Mouse (Mus musculus): ENCODE results near the gene Slc30a2.
"Not testable (repeated sequence)": the region's sequence is repeated elsewhere in the genome, so short reads cannot be mapped to it uniquely, and the experiment has no call there.

Slc30a2 gene

DNA sequence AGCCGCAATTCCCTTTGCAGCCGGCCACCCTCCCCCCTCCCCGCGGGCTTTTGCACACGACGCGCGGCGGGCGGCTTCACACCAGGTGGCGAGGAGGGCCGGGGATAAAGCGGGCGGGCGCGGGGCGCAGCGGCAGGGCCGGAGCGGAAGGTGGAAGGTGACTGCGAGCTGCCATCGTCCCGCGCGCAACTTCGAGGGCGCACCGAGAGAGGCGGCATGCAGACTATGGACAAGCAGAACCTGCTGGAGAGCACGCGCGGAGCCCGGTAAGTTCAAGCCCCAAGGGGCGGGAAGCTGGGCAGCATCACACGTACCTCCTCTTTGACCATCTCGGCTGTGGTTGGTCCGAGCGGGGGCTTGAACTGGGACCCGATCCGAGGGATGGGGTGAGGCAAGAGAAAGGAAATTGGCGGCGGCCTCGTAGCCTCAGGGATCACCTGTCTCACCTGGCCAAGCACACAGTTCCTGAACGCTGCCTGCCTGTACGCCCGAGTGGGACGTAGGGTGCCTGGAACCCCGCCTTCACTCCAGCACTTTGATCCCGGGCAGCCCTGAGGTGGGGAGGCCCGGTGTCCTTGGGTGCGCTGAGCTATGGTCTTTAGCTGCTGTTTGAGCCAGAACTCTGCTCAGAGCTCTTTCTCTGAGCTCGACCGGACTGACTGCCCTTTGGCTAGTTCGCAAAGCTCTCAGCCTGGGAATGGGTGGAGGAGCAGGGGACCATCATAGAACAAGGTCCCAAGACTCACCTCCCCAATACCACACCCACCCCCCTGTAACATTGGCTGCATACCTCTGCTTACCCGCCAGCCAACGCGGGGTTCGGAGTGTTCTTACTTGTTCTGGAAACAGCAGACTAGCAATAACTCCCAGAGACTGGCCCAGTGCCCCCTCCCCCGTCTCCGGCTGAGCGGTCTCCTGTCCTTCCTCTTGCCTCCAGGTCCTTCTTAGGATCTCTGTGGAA is at the start of gene Slc30a2:
Gene Slc30a2 (plus strand): TSS at position 111 of the 961 bp plus-strand sequence.
- DNase-seq (ENCODE audit: extremely low spot score) = peak; percentile 47

GRCm38 (mm10) chr4:134293692-134294163 is 49.3 kb upstream of the Slc30a2 start:
- no peak for DNase-seq (ENCODE audit: extremely low spot score)

DNA sequence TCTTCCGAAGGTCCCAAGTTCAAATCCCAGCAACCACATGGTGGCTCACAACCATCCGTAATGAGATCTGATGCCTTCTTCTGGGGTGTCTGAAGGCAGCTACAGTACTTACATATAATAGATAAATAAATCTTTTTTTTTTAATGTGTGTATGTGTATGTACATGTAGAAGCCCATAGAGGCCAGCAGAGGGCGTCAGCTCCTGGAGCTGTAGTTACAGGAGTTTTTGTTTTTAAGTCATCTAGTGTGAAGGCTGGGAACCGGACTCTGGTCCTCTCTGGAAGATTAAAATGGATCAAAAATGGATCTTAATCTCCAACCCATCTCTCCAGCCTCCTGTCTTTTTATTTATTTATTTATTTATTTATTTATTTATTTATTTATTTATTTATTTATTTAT is 46.9 kb upstream of the Slc30a2 start:
- not testable (repeated sequence) for DNase-seq (ENCODE audit: extremely low spot score)

DNA sequence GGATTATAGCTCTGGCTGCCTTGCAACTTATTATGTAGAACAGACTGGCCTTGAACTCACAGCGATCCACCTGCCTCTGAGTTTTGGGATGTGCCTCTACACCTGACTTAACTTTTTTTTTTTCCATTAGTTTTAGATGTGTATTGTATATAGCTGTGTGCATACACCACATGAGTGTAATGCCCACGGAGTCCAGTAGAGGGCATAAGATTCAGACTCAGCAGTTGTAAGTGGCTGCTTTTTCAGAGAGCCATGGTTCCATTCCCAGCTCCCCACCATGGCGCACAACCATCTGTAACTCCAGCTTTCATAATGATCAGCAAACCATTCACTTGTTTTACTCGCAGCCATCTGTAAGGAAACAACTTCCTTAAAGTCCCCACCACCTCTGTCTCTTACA is 46.5 kb upstream of the Slc30a2 start:
- DNase-seq (ENCODE audit: extremely low spot score) = no peak

DNA sequence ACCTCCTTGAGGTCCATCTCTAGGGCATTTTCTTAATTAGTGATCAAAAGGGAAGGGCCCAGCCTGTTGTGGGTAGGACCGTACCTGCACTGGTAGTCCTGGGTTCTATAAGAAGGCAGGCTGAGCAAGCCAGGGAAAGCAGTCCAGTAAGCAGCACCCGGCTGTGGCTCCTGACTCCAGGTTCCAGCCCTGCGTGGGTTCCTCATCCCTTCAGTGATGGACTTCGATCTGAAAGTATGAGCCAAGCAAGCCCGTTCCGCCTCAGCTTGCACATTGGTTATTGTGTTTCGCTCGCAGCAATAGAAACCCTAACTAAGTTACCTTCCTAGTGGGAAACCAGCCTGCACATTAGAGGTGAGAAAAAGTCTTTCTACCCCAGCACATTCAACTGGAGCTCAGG is 45.6 kb upstream of the Slc30a2 start:
- DNase-seq (ENCODE audit: extremely low spot score) = no peak

GRCm38 (mm10) chr4:134298626-134299497 is 44.1 kb upstream of the Slc30a2 start:
- DNase-seq (ENCODE audit: extremely low spot score) = no peak

DNA sequence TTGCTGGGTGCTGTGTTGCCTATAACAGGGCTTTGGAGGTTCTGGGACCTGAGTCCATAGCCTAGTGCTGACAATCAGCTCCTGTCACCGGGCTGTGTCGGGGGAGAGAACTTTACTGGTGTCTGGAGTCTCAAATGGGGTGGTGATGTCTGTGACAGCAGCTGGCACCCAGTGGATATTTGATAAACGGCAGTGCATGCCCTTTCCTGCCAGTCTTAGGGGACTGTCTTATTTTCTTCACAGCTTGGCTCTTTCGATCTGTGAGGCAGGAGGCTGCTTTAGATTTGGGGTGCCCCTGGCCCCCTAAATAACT is 43.5 kb upstream of the Slc30a2 start:
- no peak for DNase-seq (ENCODE audit: extremely low spot score)

- no peak for DNase-seq (ENCODE audit: extremely low spot score)
These were observed 42.7 kb upstream of the Slc30a2 start for GRCm38 (mm10) chr4:134300316-134300715.

DNA sequence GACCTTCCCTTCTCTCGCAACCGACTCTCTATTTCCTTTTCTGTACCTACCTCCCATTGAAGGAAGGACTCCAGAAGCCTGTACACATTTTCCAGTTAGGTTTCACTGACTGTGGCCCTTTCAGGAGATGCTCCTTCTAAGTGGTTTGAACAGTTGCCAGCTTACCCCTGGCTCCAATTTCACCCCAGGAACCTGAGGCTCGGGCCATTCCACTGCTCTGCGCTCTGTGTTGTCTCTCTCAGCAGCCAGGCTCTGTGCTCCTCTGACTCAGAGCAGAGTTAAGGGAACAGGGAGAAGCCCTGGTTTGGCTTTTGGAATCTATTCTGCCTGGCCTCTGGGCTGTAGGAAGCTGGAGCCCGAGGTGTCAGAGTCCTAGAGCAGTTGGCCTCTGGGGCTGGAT is 40.9 kb upstream of the Slc30a2 start:
- no peak for DNase-seq (ENCODE audit: extremely low spot score)

- no peak for DNase-seq (ENCODE audit: extremely low spot score)
These were observed 36.0 kb upstream of the Slc30a2 start for GRCm38 (mm10) chr4:134306963-134307362.

DNA sequence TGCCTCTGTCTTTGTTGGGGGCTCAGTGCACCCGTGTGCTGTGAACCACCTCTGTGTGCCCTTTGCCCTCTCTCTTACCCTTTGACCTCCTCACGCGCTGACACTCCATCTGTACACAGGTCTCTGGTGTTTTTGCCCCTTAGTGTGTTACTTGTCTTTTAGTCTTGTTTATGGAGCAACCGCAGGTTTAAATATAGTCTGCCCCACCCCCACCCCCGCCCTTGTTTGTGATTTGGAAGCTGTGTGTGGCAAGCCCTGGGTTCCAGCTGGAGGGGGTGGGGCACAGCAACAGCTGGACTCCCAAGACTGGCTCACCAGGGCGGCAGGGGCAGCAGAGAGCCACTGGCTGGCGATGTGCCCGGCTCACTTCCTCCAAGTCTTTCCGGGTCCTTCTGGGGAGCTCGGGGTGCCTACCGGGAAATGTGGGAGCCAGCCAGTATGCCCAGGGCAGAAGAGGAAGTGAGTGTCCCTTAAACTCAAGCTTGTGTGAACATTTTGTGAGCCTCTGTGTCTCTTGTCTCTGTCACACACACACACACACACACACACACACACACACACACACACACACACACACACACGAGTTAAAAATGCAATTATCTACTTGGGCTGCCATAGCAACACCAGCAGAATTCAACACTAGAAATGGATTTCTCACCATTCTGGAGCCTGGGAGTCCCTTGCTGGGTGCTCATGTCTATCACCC is 35.5 kb upstream of the Slc30a2 start:
- peak; percentile 56 for DNase-seq (ENCODE audit: extremely low spot score)

GRCm38 (mm10) chr4:134310106-134310505 is 32.9 kb upstream of the Slc30a2 start:
- no peak for DNase-seq (ENCODE audit: extremely low spot score)

DNA sequence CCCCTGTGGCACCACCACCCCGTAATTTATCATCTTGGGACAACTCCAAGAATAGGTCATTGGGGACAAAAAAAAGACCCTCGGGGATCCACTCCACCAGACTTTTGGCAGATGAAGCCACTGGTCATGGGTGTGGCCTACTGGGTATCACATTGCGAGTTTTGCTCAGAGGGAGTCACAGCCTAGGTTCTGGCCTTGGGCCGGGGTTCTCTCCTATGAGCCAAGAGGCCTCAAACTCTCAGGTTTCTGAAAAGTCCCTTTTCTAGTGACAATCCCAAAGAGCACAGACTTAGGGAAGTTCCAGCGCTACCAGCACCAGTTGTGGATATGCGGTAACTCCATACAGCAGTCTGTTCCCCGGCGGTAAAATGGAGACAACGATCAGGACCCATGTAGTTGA is 32.3 kb upstream of the Slc30a2 start:
- DNase-seq (ENCODE audit: extremely low spot score) = no peak

DNA sequence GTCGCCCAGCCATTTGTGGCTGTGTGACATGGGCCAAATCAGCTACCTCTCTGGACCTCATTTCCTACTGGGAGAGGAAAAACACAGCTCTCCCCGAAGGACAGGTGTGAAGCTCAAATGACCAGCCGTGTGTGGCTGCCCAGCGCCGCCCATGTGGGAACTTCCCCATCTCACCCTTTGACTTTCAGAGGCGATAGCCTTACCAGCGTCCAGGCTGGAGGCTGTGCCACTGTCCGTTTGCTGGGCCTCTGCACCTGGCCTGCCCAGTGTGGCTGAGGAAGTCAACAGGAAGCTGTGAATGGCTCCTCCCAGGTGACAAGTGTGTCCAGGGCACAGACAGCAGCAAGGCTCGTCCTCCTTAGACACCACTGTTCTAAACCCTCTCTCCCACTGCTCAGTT is 31.2 kb upstream of the Slc30a2 start:
- no peak for DNase-seq (ENCODE audit: extremely low spot score)

- no peak for DNase-seq (ENCODE audit: extremely low spot score)
These were observed 30.6 kb upstream of the Slc30a2 start for GRCm38 (mm10) chr4:134312341-134312740.

DNA sequence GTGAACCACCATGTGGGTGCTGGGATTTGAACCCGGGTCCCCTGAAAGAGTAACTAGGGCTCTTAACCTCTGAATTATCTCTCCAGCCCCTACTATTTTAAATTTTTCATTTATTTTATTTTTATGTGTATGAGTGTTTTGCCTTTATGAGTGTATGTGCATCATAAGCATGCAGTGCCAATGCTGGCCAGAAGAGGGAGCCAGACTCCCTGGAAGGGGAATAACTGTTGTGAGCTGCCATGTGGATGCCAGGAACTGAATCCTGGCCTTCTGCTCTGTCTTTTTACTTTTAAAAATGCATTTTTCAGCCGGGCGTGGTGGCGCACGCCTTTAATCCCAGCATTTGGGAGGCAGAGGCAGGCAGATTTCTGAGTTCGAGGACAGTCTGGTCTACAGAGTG is 30.1 kb upstream of the Slc30a2 start:
- DNase-seq (ENCODE audit: extremely low spot score) = no peak

DNA sequence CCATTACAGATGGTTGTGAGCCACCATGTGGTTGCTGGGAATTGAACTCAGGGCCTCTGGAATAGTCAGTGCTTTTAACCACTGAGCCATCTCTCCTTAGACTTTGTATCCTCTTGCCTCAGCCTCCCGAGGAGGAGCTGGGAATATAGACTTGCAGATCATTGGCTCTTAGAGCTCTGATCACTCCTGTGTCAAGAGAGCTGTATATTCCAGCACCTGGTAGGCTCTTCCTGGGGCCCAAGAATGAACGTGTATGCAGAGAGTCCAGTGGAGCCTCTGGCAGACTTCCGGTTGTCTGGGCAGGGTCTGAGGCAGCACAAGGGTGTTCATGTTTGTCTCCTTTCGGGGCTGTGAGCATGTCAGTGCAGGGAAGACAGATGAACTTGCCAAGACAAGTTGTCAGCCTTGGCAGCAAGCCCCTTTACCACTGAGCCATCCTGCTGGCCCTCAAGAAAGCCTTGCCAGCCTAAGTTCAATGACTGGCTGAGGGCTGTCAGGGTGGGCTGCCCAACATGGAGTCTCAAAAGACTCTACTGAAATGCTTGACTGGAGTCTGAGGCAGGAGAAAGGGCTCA is 28.8 kb upstream of the Slc30a2 start:
- no peak for DNase-seq (ENCODE audit: extremely low spot score)

GRCm38 (mm10) chr4:134314876-134315275 is 28.1 kb upstream of the Slc30a2 start, which contains the start of gene Trim63:
Gene Trim63 (plus strand): TSS chr4:134315120.
- peak; percentile 19 for DNase-seq (ENCODE audit: extremely low spot score)

DNA sequence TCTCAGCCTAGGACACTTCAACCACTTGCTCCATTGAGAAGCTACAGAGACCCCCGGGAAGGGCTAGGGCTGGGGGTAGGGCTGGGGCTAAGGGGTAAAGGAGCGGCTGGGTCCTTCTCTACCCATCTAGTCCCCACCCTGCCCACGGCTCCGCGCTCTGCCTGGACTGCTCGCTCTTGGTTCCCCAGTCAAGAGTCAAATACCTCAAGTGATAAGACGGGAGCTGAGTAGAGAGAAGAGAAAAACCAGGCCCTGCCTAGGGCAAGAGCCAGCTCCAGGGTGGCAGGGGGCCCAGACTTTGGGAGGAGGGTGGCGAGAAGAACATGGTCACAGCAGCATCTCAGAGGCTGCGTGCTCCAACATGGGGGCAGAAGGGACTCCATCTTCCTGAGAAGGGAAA is 27.5 kb upstream of the Slc30a2 start:
- DNase-seq (ENCODE audit: extremely low spot score) = no peak

- DNase-seq (ENCODE audit: extremely low spot score) = no peak
These were observed 26.6 kb upstream of the Slc30a2 start for GRCm38 (mm10) chr4:134316390-134316789.

- no peak for DNase-seq (ENCODE audit: extremely low spot score)
These were observed 23.9 kb upstream of the Slc30a2 start for GRCm38 (mm10) chr4:134319074-134319473.

DNA sequence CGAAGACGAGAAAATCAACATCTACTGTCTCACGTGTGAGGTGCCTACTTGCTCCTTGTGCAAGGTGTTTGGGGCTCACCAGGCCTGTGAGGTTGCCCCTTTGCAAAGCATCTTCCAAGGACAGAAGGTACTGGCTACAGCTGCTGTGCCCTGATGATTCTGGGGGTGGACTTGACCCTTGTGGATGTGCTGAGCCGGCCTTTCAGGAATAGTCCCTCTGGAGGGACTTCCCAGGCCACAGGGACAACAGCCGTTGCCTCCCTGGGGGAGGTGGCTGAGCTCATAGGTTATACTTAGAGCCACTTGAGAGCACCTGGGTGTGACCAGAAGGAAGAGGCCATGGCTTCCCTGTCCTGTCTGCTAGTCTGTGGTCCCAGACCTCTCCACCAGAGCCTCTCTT is 23.3 kb upstream of the Slc30a2 start:
- DNase-seq (ENCODE audit: extremely low spot score) = no peak

Data from embryo, embryonic 9.5 days (tissue).